Mouse (Mus musculus) forebrain, embryonic 14.5 days (tissue): ENCODE measurements around the gene Trim41. TPM values are rescaled to one million over a fixed set of nuclear protein-coding genes. Genes with fewer than 3 reads are reported as not detected.
"Not testable (repeated sequence)": the region's sequence is repeated elsewhere in the genome, so short reads cannot be mapped to it uniquely, and the experiment has no call there.

Experiments used
- ATAC-seq: fragments of 200-750 bp; cut with Nextera tagmentation; 2 replicates; pipeline ENCODE4 v1.8.0; 2017; ENCODE audit warnings: mild to moderate bottlenecking, moderate library complexity
- DNase-seq: peaks from one replicate; pipeline ENCODE4 v3.0.0-alpha.2; 2015; ENCODE audit warnings: low spot score
- H3K27ac ChIP-seq: fragments of 300-500 bp; sonication (generic); 2 replicates; pipeline ENCODE4 v1.5.1; 2014; ENCODE audit warnings: low read depth, mild to moderate bottlenecking, control low read depth, low read length, moderate library complexity
- H3K27me3 ChIP-seq: fragments of 300-500 bp; sonication (generic); replicated peaks from 2 replicates; pipeline ENCODE4 v1.6.1; 2014; ENCODE audit warnings: low read length, control low read depth, mixed read lengths; ENCODE audit not compliant: control insufficient read depth, insufficient read depth
- H3K36me3 ChIP-seq: fragments of 300-500 bp; sonication (generic); 2 replicates; pipeline ENCODE4 v1.6.1; 2014; ENCODE audit warnings: low read length, control low read depth; ENCODE audit not compliant: control insufficient read depth, insufficient read depth
- H3K4me1 ChIP-seq: fragments of 300-500 bp; sonication (generic); 2 replicates; pipeline ENCODE4 v1.6.1; 2014; ENCODE audit warnings: antibody characterized with exemption, low read length, control low read depth; ENCODE audit not compliant: control insufficient read depth, insufficient read depth
- H3K4me2 ChIP-seq: fragments of 300-500 bp; sonication (generic); 2 replicates; pipeline ENCODE4 v1.6.1; 2014; ENCODE audit warnings: mild to moderate bottlenecking, control low read depth, low read length
- H3K4me3 ChIP-seq: fragments of 300-500 bp; sonication (generic); 2 replicates; pipeline ENCODE4 v1.5.1; 2014; ENCODE audit warnings: low read depth, low read length, control low read depth
- H3K9ac ChIP-seq: fragments of 300-500 bp; sonication (generic); 2 replicates; pipeline ENCODE4 v1.6.1; 2014; ENCODE audit warnings: mild to moderate bottlenecking, low read length, control low read depth, moderate library complexity
- H3K9me3 ChIP-seq: fragments of 300-500 bp; sonication (generic); replicated peaks from 2 replicates; pipeline ENCODE4 v1.6.1; 2016; ENCODE audit warnings: low read length, control low read depth, mixed read lengths; ENCODE audit not compliant: control insufficient read depth
- WGBS: fragments of 180-500 bp; shearing (Covaris S2); extraction: QIAGEN DNeasy Blood & Tissue Kit; methylation state at CpG from one replicate; pipeline ENCODE4 v1.1.7; 2014; 5-methylcytosine and 5-hydroxymethylcytosine counted together
- polyA plus RNA-seq: library from polyadenylated mRNA; unstranded; fragments of >200 nt; fragmentation: Nextera tagmentation; extraction: Ambion mirVana; gene quantifications from 2 replicates; pipeline ENCODE4 v1.2.1, GENCODE M21; 2014

Trim41 gene
- polyA plus RNA-seq, 1 experiment from 2014 or later = 3.2 TPM

DNA sequence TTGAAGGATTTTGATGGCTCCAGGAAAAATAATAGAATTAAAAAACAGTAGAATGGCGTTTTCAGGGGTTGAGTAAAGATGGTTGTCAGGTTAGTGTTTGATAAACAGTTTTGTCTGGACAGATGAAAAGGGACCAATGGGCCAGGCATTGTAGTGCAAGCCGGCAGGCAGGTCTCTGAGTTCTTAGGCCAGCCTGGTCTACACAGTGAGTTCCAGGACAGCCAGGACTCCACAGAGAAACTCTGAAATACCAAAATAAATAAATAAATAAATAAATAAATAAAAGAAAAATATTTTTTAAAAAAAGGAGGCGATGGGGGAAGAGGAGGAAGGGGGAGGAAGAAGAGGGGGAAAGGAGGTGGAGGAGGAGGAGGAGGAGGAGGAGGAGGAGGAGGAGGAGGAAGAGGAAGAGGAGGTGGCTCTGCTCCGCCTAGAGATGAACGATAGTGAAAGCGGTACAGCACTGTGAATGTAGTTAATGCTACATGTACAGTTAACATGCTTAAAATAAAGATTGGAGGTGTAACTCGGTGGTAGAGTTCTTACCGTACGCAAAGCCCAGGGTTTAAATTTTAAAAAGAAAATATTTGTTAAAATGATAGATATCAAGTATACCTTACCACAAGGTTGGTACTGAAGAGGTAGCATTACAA is 16.1 kb upstream of the Trim41 start:
- peak overlapping the region; percentile 56 for H3K4me3 ChIP-seq
- no peak for ATAC-seq
- H3K27me3 ChIP-seq = 0 out of 2 replicates have a peak, but pooled peaks cover 5% of the 10 kb centered on the region
- no peak overlapping the region for H3K9ac ChIP-seq
- no peak for DNase-seq
- no peak overlapping the region for H3K27ac ChIP-seq
- peak overlapping the region; percentile 56 for H3K4me2 ChIP-seq
- H3K36me3 ChIP-seq = no peaks in the 10 kb centered on the region
- peaks cover 2% of the 10 kb centered on the region; the same call in 1 of the 2 replicates for H3K4me1 ChIP-seq
- 36% methylated on average over 9 of the region's 9 CpGs for WGBS
- H3K9me3 ChIP-seq = no peaks in the 10 kb centered on the region

DNA sequence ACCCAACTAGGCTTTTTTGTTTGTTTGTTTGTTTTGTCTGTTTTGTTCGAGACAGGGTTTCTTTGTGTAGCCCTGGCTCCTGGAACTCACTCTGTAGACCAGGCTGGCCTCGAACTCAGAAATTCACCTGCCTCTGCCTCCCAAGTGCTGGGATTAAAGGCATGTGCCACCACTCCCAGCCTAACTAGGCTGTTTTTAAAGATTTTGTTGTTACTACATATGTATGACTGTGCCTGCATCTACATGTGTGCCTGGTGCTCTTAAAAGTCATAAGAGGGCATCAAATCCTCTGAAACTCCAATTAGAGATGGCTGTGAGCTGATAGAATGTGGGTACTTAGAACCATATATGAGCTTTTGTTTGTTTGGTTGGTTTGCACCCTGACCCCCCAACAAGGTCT is 14.1 kb upstream of the Trim41 start:
- H3K9ac ChIP-seq = no peak overlapping the region
- H3K27ac ChIP-seq = no peak overlapping the region
- H3K9me3 ChIP-seq = no peaks in the 10 kb centered on the region
- DNase-seq (no peak), ATAC-seq (no peak)
- 78% methylated on average over 2 of the region's 2 CpGs for WGBS
- no peak overlapping the region for H3K4me2 ChIP-seq
- no peaks in the 10 kb centered on the region for H3K4me1 ChIP-seq
- H3K4me3 ChIP-seq = no peak overlapping the region
- 0 out of 2 replicates have a peak, but pooled peaks cover 5% of the 10 kb centered on the region for H3K27me3 ChIP-seq
- no peaks in the 10 kb centered on the region for H3K36me3 ChIP-seq

DNA sequence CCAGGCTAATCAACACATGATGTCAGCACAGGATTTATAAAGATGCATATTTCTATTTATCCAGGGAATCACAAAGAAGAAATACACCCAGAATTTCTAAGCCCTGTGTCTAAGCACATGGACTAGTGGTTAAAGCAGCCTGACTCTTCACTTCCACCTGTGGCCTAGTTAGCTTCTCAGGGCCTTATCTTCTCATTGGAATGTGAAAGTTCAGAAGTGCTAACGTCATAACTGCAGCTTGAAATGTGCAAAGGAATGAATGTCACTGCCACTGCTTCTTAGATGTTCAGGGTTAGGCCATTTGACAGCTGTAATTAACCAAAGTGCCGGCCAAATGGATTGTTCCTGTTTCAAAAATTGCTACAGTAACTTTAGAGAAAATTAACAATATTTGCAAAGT is 13.1 kb upstream of the Trim41 start:
- ATAC-seq = no peak

DNA sequence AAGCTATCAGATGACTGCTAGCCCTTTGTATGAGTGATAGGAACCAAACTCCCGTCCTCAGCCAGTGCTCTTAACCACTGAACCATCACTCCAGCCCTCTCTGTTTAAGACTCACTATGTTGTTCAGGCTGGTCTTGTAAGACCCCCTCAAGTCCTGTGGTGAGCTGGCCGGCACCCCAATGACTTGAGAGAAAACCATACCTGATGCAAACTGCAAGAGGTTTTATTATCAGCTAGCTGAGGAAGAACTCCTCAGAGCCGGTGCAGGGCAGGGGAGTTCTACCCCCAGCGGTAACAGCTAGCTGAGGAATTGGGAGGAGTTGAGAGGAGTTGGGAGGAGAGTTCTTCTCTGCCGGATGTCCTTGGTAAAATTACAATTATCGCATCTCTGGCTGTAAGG is 10.8 kb upstream of the Trim41 start:
- no peak for DNase-seq
- Histone ChIP-seq H3K27me3 (no peaks in the 10 kb centered on the region; the same call in none of the 2 replicates), H3K36me3 (no peaks in the 10 kb centered on the region), H3K4me1 (no peaks in the 10 kb centered on the region), H3K4me2 (no peak overlapping the region), H3K9me3 (no peaks in the 10 kb centered on the region), H3K4me3 (no peak overlapping the region), H3K9ac (no peak overlapping the region), H3K27ac (no peak overlapping the region)
- no peak for ATAC-seq
- WGBS = 71% methylated on average over 6 of the region's 6 CpGs

More for the DNA sequence above, 13.1 kb upstream of the Trim41 start:
- 0 out of 2 replicates have a peak, but pooled peaks cover 2% of the 10 kb centered on the region for H3K27me3 ChIP-seq
- DNase-seq = no peak
- no peak overlapping the region for H3K9ac ChIP-seq
- H3K4me3 ChIP-seq = no peak overlapping the region
- no peaks in the 10 kb centered on the region for H3K9me3 ChIP-seq
- H3K4me2 ChIP-seq = no peak overlapping the region
- H3K27ac ChIP-seq = no peak overlapping the region
- WGBS = 77% methylated on average over 2 of the region's 2 CpGs
- H3K36me3 ChIP-seq = no peaks in the 10 kb centered on the region
- H3K4me1 ChIP-seq = no peaks in the 10 kb centered on the region

DNA sequence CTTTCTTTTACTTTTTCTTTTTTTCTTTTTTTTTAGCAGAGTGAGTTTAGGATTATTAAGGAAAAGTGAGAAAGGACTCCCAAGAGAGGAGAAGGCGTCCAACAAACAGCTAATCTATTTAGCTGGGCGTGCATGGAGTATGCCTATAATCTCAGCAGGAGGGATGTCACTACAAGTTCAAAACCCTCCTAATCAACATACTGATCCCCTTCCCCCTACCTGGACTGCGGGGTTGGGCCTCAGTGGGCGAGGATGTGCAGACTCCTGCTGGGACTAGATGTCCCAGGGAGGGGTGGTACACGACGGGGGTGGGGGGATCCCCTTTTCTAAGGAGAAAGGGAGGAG is 9.6 kb upstream of the Trim41 start:
- H3K4me3 ChIP-seq = peak overlapping the region; percentile 36
- DNase-seq (peak; percentile 34), ATAC-seq (peak; percentile 33; the same call in 1 of the 2 replicates)
- peak overlapping the region; percentile 35 for H3K9ac ChIP-seq
- no peaks in the 10 kb centered on the region for H3K9me3 ChIP-seq
- 4% methylated on average over 6 of the region's 6 CpGs for WGBS
- no peaks in the 10 kb centered on the region; the same call in none of the 2 replicates for H3K27me3 ChIP-seq
- no peaks in the 10 kb centered on the region for H3K36me3 ChIP-seq
- H3K4me2 ChIP-seq = peak overlapping the region; percentile 50
- H3K27ac ChIP-seq = no peak overlapping the region
- H3K4me1 ChIP-seq = no peaks in the 10 kb centered on the region

DNA sequence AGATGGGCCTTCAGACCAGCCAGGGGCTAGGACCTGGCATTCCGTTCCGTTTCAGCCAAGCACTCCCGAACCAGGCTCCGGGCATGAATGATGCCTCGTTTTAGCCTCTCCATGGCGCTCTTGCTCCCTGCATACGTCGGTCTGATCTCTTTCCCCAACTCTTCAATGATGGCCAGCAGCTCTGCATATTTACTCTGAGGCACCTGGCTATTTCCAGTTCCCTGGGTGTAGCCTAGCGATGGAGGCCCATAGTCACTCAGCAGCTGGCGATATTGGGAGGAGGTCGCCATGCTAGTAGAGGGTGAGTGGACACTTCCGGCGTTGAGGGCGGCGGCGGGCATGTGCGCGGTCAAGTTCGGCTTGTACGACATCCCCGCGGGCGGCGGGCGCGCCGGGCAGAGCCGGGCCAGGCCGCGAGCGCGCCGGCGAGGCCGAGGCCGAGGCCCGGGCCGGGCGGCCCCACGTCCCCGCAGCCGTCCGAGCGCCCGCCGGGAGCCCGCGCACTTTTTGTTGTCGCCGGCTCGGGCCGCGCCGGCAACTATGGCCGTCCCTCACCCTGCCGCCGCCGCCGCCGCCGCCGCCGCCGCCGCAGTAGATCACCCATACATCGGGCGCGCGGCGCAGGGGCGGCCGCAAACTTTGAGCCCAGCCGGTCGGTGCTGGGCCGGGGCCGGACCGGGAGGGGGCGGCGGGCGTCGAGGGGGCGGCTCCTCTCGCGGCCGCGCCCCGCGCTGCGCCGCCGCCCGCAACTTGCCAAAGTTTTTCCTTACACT is 9.0 kb upstream of the Trim41 start, which contains the start of the genes Trim7 and Gm12184:
Gene Trim7, plus strand, starts transcription at position 162 of the 773 bp plus-strand sequence.
Gene Gm12184, minus strand, starts transcription at position 677 of the 773 bp plus-strand sequence.
- peak within 1 kb of the TSS; percentile 14; the same call in 1 of the 2 replicates for H3K27ac ChIP-seq
- not testable (repeated sequence) for H3K9me3 ChIP-seq, H3K4me1 ChIP-seq, DNase-seq, H3K27me3 ChIP-seq, H3K36me3 ChIP-seq
- ATAC-seq = peak; percentile 83
- WGBS = under 1% methylated on average over 20 of the region's 92 CpGs
- peak within 1 kb of the TSS; percentile 50 for H3K4me2 ChIP-seq
- peak within 1 kb of the TSS; percentile 36 for H3K4me3 ChIP-seq
- H3K9ac ChIP-seq = peak within 1 kb of the TSS; percentile 35

DNA sequence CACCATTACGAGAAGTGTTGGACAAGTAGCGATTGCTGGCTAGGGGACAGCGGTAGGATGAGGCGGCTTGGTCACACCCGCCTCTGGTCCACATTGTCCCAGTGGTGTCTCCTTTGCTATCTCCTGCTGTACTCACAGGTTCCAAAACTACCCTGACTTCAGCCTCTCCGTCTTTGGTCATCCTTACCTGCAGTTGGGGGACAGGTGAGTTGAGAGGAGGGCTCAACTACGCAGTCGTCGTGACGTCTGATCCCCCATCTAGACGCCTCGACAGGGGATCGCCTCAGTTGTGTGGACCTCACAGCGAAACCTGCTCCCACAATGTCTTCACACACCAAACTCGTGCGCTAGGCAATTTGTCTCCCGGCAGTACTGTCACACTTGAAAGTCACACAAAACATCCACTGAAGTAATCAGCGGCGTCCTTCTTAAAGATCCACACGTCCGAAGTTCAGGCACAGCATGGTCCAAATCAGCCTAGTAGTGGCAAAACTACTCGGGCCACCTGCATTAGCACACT is 7.2 kb upstream of the Trim41 start:
- Histone ChIP-seq H3K36me3 (no peaks in the 10 kb centered on the region), H3K27ac (no peak overlapping the region), H3K9me3 (no peaks in the 10 kb centered on the region), H3K27me3 (no peaks in the 10 kb centered on the region; the same call in none of the 2 replicates), H3K4me3 (peak overlapping the region; percentile 28), H3K9ac (0 out of 2 replicates have a peak overlapping the region, but pooled peaks have one; percentile 22), H3K4me1 (no peaks in the 10 kb centered on the region), H3K4me2 (peak overlapping the region; percentile 50)
- ATAC-seq = no peak
- no peak for DNase-seq
- WGBS = 5% methylated on average over 22 of the region's 22 CpGs

DNA sequence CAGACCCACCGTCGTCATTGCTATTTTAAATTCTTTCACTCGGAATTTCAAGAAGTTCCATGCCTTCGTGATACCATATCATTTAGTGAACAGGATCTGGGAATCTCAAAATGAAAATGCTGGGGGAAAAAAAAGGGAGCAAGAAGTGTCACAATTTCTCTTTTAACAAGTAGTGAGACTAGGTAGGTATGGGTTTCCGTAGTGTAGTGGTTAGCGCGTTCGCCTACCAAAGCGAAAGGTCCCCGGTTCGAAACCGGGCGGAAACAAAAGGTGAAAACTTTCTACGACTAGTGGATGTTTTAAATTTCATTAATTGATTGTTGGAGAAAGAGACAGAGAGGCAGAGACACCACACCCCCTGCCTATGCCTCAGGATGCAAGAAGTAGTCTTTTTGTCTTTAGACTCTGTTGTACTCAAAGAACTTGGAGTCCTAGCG is 6.4 kb upstream of the Trim41 start:
- Histone ChIP-seq H3K4me3 (peak overlapping the region; percentile 28), H3K4me2 (peak overlapping the region; percentile 50), H3K9ac (no peak overlapping the region), H3K27me3 (no peaks in the 10 kb centered on the region; the same call in none of the 2 replicates), H3K27ac (no peak overlapping the region), H3K9me3 (no peaks in the 10 kb centered on the region), H3K36me3 (no peaks in the 10 kb centered on the region), H3K4me1 (no peaks in the 10 kb centered on the region)
- ATAC-seq (peak; percentile 35; the same call in 1 of the 2 replicates), DNase-seq (peak; percentile 80)
- 1% methylated on average over 15 of the region's 15 CpGs for WGBS
